Mouse (Mus musculus) bone marrow, adult 2 months (tissue): ENCODE data around the gene Anxa4. TPM values are rescaled to one million over a fixed set of nuclear protein-coding genes. Genes with fewer than 3 reads are reported as not detected.
A peak's percentile ranks its signal among the peaks of the same experiment; 100 is the strongest.

Experiments used
- H3K27ac ChIP-seq: fragments of 200-500 bp; 2 replicates; pipeline ENCODE4 v1.5.1; 2012; ENCODE audit warnings: low read depth, mild to moderate bottlenecking, control low read depth, inconsistent platforms, low read length; ENCODE audit not compliant: control insufficient read depth, poor library complexity, insufficient read depth
- H3K4me1 ChIP-seq: fragments of 200-500 bp; 2 replicates; pipeline ENCODE4 v1.6.1; 2011; ENCODE audit warnings: low read length; ENCODE audit not compliant: control insufficient read depth, insufficient read depth
- H3K4me3 ChIP-seq: fragments of 200-500 bp; replicated peaks from 2 replicates; pipeline ENCODE3; 2011; ENCODE audit warnings: mild to moderate bottlenecking, low read depth, low read length, control low read depth; ENCODE audit not compliant: control insufficient read depth
- CTCF ChIP-seq: fragments of 200-500 bp; IDR thresholded peaks from 2 replicates; pipeline ENCODE4 v1.5.1; 2011; ENCODE audit warnings: low read length, control low read depth; ENCODE audit not compliant: control insufficient read depth, insufficient read depth
- POLR2A ChIP-seq: fragments of 200-500 bp; IDR thresholded peaks from 2 replicates; pipeline ENCODE4 v1.6.1; 2011; ENCODE audit warnings: low read depth, mild to moderate bottlenecking, control low read depth, low read length, borderline replicate concordance; ENCODE audit not compliant: control insufficient read depth
- WGBS: fragments of 180-500 bp; shearing (Covaris S2); methylation state at CpG from one replicate; pipeline ENCODE4 v1.1.7; 2018; 5-methylcytosine and 5-hydroxymethylcytosine counted together
- polyA plus RNA-seq: library from polyadenylated mRNA; stranded (reverse); fragments of >200 nt; gene quantifications from 2 replicates; pipeline ENCODE4 v1.2.4, GENCODE M21; 2011; ENCODE audit warnings: low replicate concordance; ENCODE audit not compliant: missing spikeins, insufficient read depth, insufficient read length

Gene Anxa4
- polyA plus RNA-seq, 1 experiment, result 9.0 TPM

- under 1% methylated on average over 58 of the region's 59 CpGs for WGBS
- Histone ChIP-seq H3K27ac (peak within 1 kb of the TSS; percentile 79), H3K4me1 (no peaks in the 10 kb centered on the region; the same call in 1 of the 2 replicates), H3K4me3 (peak within 1 kb of the TSS; percentile 85)
- TF ChIP-seq POLR2A (peak; percentile 73; the same call in 1 of the 2 replicates), CTCF (no peak)
These were observed 60.1 kb downstream of the Anxa4 start, which contains the start of gene Gmcl1 for GRCm38 (mm10) chr6:86733183-86733876. Gene Gmcl1, minus strand, starts transcription at chr6:86733383.

- TF ChIP-seq CTCF (no peak), POLR2A (no peak)
- WGBS, result under 1% methylated on average over 62 of the region's 62 CpGs
- Histone ChIP-seq H3K4me1 (no peaks in the 10 kb centered on the region; the same call in 1 of the 2 replicates), H3K27ac (peak overlapping the region; percentile 79), H3K4me3 (peak overlapping the region; percentile 85)
These were observed 60.9 kb downstream of the Anxa4 start for GRCm38 (mm10) chr6:86732276-86733173.

GRCm38 (mm10) chr6:86728711-86729110 lies 64.7 kb downstream of the Anxa4 start:
- 91% methylated on average over 5 of the region's 5 CpGs for WGBS
- Histone ChIP-seq H3K4me1 (no peaks in the 10 kb centered on the region), H3K27ac (no peak overlapping the region), H3K4me3 (no peak overlapping the region)
- TF ChIP-seq POLR2A (no peak), CTCF (no peak)

GRCm38 (mm10) chr6:86721977-86722376 lies 71.4 kb downstream of the Anxa4 start:
- TF ChIP-seq POLR2A (no peak), CTCF (no peak)
- no peaks in the 10 kb centered on the region for H3K4me1 ChIP-seq
- WGBS, result 84% methylated on average over 3 of the region's 3 CpGs
- no peak overlapping the region for H3K4me3 ChIP-seq
- H3K27ac ChIP-seq, result no peak overlapping the region

GRCm38 (mm10) chr6:86708072-86708774 lies 85.2 kb downstream of the Anxa4 start:
- TF ChIP-seq POLR2A, result no peak
- no peak for TF ChIP-seq CTCF
- H3K4me3 ChIP-seq, result no peak overlapping the region
- 87% methylated on average over 4 of the region's 4 CpGs for WGBS
- H3K27ac ChIP-seq, result no peak overlapping the region
- H3K4me1 ChIP-seq, result no peaks in the 10 kb centered on the region

- TF ChIP-seq CTCF (no peak), POLR2A (no peak)
- 92% methylated on average over 9 of the region's 9 CpGs for WGBS
- no peaks in the 10 kb centered on the region for H3K4me1 ChIP-seq
- H3K4me3 ChIP-seq, result no peak overlapping the region
- H3K27ac ChIP-seq, result no peak overlapping the region
These were observed 90.8 kb downstream of the Anxa4 start for GRCm38 (mm10) chr6:86702577-86702976.

- Histone ChIP-seq H3K4me3 (no peak overlapping the region), H3K27ac (no peak overlapping the region), H3K4me1 (no peaks in the 10 kb centered on the region)
- WGBS, result 82% methylated on average over 6 of the region's 6 CpGs
- no peak for TF ChIP-seq POLR2A
These were observed 95.5 kb downstream of the Anxa4 start for GRCm38 (mm10) chr6:86697903-86698302.

GRCm38 (mm10) chr6:86696213-86696612 lies 97.2 kb downstream of the Anxa4 start:
- no peak overlapping the region for H3K4me3 ChIP-seq
- 88% methylated on average over 10 of the region's 10 CpGs for WGBS
- no peak overlapping the region for H3K27ac ChIP-seq
- H3K4me1 ChIP-seq, result no peaks in the 10 kb centered on the region
- no peak for TF ChIP-seq CTCF
- TF ChIP-seq POLR2A, result no peak
